Mouse (Mus musculus) testis, adult 2 months (tissue): ENCODE results near the gene Ccdc141. TPM values are rescaled to one million over a fixed set of nuclear protein-coding genes. Genes with fewer than 3 reads are reported as not detected.

ENCODE experiments used
- H3K27ac ChIP-seq: fragments of 200-500 bp; 2 replicates; pipeline ENCODE4 v1.5.1; 2012; ENCODE audit warnings: low read depth, low read length; ENCODE audit not compliant: control insufficient read depth, insufficient read depth
- H3K27me3 ChIP-seq: fragments of 200-500 bp; 2 replicates; pipeline ENCODE4 v1.6.1; 2012; ENCODE audit warnings: mild to moderate bottlenecking, low read length, moderate library complexity; ENCODE audit not compliant: control insufficient read depth, insufficient read depth
- H3K36me3 ChIP-seq: fragments of 200-500 bp; 2 replicates; pipeline ENCODE4 v1.6.1; 2012; ENCODE audit warnings: mild to moderate bottlenecking, low read length; ENCODE audit not compliant: control insufficient read depth, insufficient read depth
- H3K4me1 ChIP-seq: fragments of 200-500 bp; 2 replicates; pipeline ENCODE4 v1.6.1; 2012; ENCODE audit warnings: low read length; ENCODE audit not compliant: control insufficient read depth, insufficient read depth
- H3K4me3 ChIP-seq: fragments of 200-500 bp; 2 replicates; pipeline ENCODE4 v1.5.1; 2012; ENCODE audit warnings: low read depth, mild to moderate bottlenecking, low read length, moderate library complexity, mixed read lengths; ENCODE audit not compliant: control insufficient read depth
- CTCF ChIP-seq: fragments of 200-500 bp; IDR thresholded peaks from 2 replicates; pipeline ENCODE4 v1.5.1; 2012; ENCODE audit warnings: low read depth, mild to moderate bottlenecking, inconsistent platforms, low read length, moderate library complexity; ENCODE audit not compliant: control insufficient read depth, insufficient read depth, insufficient replicate concordance
- POLR2A ChIP-seq: fragments of 200-500 bp; IDR thresholded peaks from 2 replicates; pipeline ENCODE4 v1.6.1; 2012; ENCODE audit warnings: low read depth, mild to moderate bottlenecking, inconsistent platforms, low read length, moderate library complexity; ENCODE audit not compliant: control insufficient read depth
- polyA plus RNA-seq: library from polyadenylated mRNA; depleted of rRNA; stranded (reverse); fragments of >200 nt; gene quantifications from 2 replicates; pipeline ENCODE4 v1.2.3, GENCODE M21; 2012

The Ccdc141 gene
- polyA plus RNA-seq, 1 experiment, result 1.2 TPM

- H3K27me3 ChIP-seq, result no peaks in the 10 kb centered on the region
- TF ChIP-seq CTCF (no peak), POLR2A (no peak)
- no peak overlapping the region for H3K27ac ChIP-seq
- H3K4me1 ChIP-seq, result no peaks in the 10 kb centered on the region
- no peak overlapping the region for H3K4me3 ChIP-seq
- H3K36me3 ChIP-seq, result no peaks in the 10 kb centered on the region
These were observed 110.8 kb downstream of the Ccdc141 start for GRCm38 (mm10) chr2:77059596-77059995.

GRCm38 (mm10) chr2:77056367-77056766, 114.1 kb downstream of the Ccdc141 start:
- no peak for TF ChIP-seq CTCF
- no peak for TF ChIP-seq POLR2A
- Histone ChIP-seq H3K36me3 (no peaks in the 10 kb centered on the region), H3K27ac (no peak overlapping the region), H3K4me3 (peak overlapping the region; percentile 74), H3K4me1 (no peaks in the 10 kb centered on the region), H3K27me3 (no peaks in the 10 kb centered on the region)

GRCm38 (mm10) chr2:77042912-77043311, 127.5 kb downstream of the Ccdc141 start:
- no peak overlapping the region for H3K27ac ChIP-seq
- H3K27me3 ChIP-seq, result no peaks in the 10 kb centered on the region
- no peaks in the 10 kb centered on the region for H3K4me1 ChIP-seq
- no peak for TF ChIP-seq POLR2A
- no peak for TF ChIP-seq CTCF
- H3K36me3 ChIP-seq, result no peaks in the 10 kb centered on the region
- H3K4me3 ChIP-seq, result no peak overlapping the region

GRCm38 (mm10) chr2:77039683-77040082, 130.8 kb downstream of the Ccdc141 start:
- H3K27ac ChIP-seq, result no peak overlapping the region
- no peaks in the 10 kb centered on the region for H3K4me1 ChIP-seq
- no peaks in the 10 kb centered on the region for H3K36me3 ChIP-seq
- no peak overlapping the region for H3K4me3 ChIP-seq
- TF ChIP-seq CTCF (no peak), POLR2A (no peak)
- H3K27me3 ChIP-seq, result no peaks in the 10 kb centered on the region

GRCm38 (mm10) chr2:77039281-77039680, 131.2 kb downstream of the Ccdc141 start:
- no peaks in the 10 kb centered on the region for H3K36me3 ChIP-seq
- TF ChIP-seq POLR2A (no peak), CTCF (no peak)
- H3K27ac ChIP-seq, result no peak overlapping the region
- H3K4me3 ChIP-seq, result no peak overlapping the region
- H3K27me3 ChIP-seq, result no peaks in the 10 kb centered on the region
- H3K4me1 ChIP-seq, result no peaks in the 10 kb centered on the region

- no peaks in the 10 kb centered on the region for H3K27me3 ChIP-seq
- H3K36me3 ChIP-seq, result no peaks in the 10 kb centered on the region
- H3K4me3 ChIP-seq, result no peak overlapping the region
- TF ChIP-seq POLR2A (no peak), CTCF (no peak)
- no peaks in the 10 kb centered on the region for H3K4me1 ChIP-seq
- H3K27ac ChIP-seq, result no peak overlapping the region
These were observed 133.2 kb downstream of the Ccdc141 start for GRCm38 (mm10) chr2:77037211-77037610.

- Histone ChIP-seq H3K27me3 (no peaks in the 10 kb centered on the region), H3K4me3 (no peak overlapping the region), H3K36me3 (no peaks in the 10 kb centered on the region), H3K27ac (no peak overlapping the region), H3K4me1 (no peaks in the 10 kb centered on the region)
- TF ChIP-seq POLR2A (no peak), CTCF (no peak)
These were observed 136.3 kb downstream of the Ccdc141 start for GRCm38 (mm10) chr2:77034112-77034511.

GRCm38 (mm10) chr2:77033322-77034060, 136.9 kb downstream of the Ccdc141 start:
- Histone ChIP-seq H3K36me3 (no peaks in the 10 kb centered on the region), H3K4me3 (no peak overlapping the region), H3K27ac (no peak overlapping the region), H3K27me3 (no peaks in the 10 kb centered on the region), H3K4me1 (no peaks in the 10 kb centered on the region)
- TF ChIP-seq CTCF (no peak), POLR2A (no peak)
